Mouse (Mus musculus) right cerebral cortex, postnatal 10 days (tissue): ENCODE measurements at regions not wholly inside any gene's neighbourhood (a gene's known extent, or its start where the extent isn't known, plus 50 kb on each side); places are given as distances from the start of the nearest gene placed in this dataset.
"Not testable (repeated sequence)": the region's sequence is repeated elsewhere in the genome, so short reads cannot be mapped to it uniquely, and the experiment has no call there.

Experiments used
- DNase-seq, 2 experiments: peaks; one replicate each; pipeline ENCODE4 v3.0.0; 2021; ENCODE audit warnings: low spot score in 2 of 2

DNA sequence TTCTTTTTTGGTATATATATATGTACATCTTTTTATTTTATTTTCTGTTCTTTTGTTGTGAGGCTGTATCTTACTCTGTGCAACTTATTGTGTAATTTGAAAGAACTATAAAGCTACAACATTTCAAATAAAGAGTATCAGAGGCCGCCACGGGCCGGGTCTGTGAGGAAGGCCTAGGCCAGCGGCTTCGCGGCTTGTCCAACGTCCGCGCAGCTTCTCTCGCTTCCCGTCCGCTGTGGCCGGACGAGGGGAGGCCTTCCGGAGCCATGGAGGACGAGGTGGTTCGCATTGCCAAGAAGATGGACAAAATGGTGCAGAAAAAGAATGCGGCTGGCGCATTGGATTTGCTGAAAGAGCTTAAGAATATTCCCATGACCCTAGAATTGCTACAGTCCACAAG is 167.4 kb downstream of the Kif21a start:
- DNase-seq, result not testable (repeated sequence)

DNA sequence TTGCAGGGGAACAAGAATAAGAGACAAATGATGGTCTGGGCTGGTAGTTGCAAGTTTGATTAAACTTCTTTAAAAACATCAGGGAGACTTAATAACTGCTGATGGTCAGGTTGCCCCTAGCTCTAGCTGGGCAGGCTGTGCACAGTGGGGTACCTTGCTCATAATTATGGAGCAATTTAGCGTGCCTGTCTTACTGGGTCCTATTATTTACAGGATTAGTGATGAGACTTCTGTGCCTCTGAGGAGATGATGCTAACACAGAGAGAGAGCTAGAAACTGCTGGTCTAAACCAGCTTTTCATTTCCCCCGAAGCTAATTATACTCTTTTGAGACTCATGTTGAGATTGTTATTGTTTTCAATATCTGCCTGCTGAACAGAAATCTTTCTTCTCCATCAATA is 180.3 kb downstream of the Kif21a start:
- DNase-seq, result no peak

DNA sequence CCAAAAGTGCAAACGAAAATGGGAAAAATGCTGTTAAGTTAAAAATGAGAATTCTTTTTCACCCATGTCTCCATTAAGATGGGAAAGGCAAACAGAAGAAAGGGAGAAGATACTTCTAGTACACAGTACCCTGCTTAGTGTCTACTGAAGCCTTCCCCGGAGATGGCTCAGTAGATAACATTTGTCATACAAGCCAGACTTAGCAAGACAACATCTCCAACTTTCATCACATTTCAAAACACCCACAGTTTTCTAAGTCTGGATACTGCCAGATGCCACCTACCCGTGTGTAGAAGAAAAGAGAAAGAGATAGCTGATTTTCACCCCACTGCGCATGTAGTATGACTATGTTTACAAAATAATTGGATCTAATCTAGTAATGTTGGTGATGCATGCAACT is 174.5 kb upstream of the Cpne8 start:
- DNase-seq, result not testable (repeated sequence)

DNA sequence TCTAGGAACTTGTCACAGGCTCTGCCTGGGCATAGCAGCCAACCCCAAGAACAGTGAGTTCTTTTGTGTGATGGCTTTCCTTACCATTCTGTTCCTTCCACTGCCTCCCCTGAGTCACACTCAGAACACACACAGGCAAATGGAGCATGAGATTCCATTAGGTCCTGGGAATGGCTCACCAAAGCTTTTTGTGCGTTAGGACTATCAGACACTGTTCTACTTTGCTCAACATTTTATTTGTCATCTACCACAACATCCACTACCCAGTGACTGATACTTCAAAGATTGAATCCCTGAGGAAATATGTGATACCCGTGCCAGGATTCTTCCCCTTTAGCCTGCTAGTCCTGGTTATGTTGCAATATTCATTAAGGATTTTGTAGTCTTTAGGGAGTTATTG is 172.8 kb upstream of the Cpne8 start:
- DNase-seq, result no peak

DNA sequence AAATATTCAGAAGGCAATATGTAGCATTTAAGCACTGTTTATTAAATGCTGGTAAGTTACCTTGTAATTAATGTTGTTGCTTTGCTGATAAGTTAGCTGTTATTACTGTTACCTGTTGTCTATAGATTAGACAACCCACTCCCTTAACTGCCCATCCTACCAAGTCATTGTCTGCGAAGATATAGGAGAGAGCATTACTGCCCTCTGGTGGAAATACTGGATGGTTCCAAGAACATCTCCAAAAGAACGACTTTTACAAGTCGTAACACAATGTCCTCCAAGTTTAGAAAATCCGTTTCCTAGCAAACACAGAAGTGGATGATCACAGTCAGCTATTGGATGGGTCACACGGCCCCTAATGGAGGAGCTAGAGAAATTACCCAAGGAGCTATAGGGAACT is 162.2 kb upstream of the Cpne8 start:
- DNase-seq, result peak in 1 of 2 experiments; percentile 34

DNA sequence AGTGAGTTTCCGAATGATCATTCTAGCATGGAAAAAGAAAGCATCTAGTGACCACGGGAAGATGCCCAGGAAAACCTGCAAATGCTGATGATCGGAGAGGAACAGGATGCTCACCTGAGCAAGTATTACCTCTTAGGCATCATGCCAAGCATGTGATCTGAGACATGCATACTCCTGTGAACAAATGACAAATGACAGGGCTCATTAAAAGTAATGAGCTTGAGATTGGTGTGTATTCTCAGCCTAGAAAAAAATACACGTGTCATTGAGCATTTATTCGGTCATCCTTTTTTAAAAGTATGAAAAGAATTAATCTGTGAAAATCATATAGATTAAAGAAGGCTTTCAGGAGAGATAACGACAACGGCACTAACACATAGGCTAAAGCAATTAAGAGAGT is 156.4 kb upstream of the Cpne8 start:
- DNase-seq, result no peak

DNA sequence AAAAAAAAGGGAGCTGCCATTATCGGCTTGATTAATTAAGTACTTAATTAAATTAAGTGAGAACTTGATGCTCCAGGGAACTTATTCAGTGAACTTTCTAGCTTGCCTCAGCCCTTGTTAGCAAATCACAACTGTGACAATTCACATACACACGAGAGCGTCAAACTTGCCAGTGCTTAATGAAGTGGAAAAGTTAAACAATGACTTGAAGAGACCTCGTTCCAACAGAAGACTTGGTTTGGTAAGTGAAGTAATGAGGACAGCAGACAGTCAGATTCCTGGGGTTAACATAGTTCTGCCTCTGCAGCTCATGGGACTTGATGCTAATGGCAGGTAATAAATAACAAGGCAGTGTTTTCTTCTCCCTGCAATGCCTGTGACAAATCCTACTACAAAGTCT is 148.6 kb upstream of the Cpne8 start:
- no peak for DNase-seq

DNA sequence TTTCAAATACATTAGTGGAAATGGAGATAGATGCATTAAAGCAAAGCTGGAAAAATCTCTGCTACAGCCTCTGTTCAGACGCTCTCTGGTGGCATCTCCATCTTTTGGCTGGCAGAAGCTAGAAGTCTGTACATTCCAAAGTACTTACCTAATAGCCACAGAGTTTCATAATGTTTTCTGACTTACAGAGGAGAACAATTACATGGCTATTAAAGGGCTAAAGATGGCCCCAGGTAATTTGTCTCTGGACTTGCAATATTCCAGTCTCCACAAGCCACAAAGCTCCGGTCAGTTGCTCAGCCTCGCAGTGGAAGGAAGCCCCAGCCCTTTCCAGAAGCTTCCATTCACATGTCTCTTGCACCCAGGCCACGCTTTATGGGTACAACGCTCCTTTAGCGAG is 143.1 kb upstream of the Cpne8 start:
- DNase-seq, result no peak

DNA sequence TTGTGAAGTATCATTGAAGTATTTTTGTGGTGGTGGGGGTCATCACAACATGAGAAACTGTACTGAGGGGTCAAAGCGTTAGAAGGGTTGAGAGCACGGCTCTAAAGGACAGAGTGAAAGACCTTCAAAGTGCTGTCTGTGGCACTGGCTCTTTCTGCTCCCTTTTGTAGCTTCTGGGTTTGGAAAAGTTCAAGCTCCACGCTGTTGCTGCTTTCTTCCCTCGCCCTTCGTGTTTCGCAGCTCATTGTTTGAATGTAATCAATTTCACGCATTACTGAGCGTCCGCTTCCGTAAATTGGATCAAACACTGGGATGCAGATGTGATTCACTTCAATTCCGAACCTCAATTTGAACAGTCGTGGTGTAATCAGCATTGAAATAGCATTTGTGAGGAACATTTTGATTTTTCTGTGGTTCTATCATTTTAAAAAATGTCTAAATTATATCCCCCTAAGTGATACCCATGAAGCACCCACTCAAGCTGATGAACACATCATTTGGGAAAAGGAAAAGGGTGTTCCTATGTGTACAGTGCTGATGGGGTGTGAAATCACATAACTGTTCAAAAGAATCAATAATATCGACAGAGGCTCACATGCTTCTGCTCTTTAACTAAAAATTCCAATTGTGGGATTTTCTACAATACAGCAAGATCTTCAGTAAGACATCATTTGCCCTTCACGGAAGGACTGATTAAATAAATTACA is 140.9 kb upstream of the Cpne8 start:
- DNase-seq, result no peak

DNA sequence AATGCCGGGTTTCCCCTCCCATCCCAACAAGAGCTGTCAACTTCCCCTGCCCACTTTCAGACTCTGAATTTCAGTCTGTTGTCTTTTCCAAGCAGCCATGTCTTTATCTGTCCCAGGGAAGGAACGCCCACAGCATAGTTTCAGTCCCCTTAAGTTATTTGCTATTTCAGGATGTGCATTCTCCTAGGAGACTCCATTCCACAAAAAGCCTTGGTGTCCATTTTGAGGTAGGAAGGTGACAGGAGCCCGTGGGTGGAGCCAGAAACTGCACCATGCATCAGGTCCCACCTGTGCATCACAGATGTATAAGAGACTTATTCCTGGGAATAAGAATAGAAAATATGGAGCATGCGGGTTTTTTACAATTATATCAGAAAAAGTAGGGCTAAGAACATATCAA is 138.9 kb upstream of the Cpne8 start:
- DNase-seq, result peak; percentile 33 to 35

DNA sequence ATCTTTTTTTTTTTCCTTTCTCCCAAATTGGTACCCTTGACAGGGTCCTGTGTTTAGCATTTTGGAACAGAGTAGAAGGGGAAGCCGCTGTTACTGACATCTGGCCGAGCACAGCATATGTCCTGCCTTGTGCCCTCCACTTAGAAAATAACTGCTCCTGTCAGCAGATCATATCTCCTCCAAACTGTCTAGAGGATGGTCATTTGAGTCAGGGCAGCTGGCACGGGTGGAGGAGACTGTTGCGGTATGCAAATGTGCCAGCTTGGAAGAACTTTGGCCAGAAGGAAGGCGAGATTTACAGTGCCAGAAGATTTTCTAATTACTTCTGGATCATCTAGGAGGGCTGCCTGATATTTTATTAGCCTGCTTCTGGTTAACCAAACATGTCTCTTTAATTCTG is 134.7 kb upstream of the Cpne8 start:
- DNase-seq, result no peak

DNA sequence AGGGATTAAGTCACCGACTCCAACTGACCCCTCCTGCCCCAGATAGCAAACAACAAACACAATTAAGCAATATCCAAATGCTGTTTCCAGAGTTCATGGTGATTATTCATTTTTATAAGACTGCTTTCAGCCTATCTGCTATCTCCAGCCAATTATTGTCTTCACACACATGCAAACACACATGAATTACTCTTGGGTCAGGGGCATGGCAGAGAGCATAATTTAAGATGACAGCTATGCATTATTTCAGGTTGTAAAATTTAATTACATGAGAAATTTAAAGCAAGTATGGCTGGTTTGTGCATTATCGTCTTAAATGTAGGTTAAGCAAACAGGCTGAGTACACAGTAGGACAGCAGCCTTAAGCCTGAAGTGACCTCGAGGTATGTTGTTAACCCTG is 131.1 kb upstream of the Cpne8 start:
- DNase-seq, result no peak

DNA sequence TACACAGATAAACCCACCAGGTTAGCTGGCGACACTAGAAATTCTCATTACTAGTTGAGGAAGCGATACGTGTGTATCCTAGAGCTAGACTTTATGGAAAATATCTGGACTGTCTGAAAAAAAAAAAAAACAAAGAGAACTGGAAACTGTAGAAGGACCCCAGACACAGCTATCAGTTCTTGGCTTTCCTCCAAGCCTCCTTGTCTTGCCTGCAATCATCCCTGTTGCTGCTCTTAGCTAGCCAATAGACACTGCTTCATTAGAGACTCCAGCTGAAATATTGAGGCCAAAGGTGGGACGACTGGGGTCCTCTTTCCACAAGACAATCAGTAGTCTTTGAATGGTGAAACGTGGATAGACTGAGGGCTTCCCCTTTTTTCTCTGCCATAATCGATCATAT is 129.0 kb upstream of the Cpne8 start:
- DNase-seq, result no peak

DNA sequence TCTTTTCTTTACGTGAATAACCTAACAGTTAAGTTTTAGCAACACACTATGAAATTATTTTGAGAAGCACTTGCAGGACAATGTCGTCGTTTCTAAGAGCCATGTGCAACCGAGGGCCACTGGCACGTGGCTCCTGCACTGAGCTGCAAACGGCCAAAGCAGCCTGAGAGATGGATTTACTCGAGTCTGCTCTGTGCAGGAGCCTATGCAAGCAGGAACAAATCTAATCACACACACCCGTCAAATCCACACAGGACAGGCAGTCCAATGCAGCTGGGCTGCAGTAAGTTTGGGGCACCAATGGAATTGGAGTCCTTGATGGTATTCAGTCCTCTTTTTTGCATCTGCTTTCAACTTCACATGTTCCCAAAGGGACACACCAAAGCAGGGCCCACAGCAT is 118.8 kb upstream of the Cpne8 start:
- no peak for DNase-seq

DNA sequence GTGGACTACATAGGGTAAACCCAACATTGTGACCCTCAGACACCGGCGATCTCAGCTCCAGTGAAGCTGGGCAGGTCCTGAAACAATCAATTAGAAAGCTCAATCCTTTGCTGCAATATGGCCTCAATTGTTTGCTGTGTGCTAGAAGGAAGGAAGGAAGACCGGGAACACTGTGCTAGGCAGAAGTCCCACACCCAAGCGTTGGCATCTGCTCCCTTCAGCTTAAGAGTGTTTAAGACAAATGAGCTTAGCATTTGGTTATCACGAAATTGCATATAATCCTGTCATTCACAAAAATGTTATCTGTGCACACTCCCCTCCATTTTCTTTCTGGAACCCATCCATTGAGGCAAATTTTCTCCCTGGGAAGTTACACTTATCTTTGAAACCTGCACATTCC is 110.7 kb upstream of the Cpne8 start:
- no peak for DNase-seq

DNA sequence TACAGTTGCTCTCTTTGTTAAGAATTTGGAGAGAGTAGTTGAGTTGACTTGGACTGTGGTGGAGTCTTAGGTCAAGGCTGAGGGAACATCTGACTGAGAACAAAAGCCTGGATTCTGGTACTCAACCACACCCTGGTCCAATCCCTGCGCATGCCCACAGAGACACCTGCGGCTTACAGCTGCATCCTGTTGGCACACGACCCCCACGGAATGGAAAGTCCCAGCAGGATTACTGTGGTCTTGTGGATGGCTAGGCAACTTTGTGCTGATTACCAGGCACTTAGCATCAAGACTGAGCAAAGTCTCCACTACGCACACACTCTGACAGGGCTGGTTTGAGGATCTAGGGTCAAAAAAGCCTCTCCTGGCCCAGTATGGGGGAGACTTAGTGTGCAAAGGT is 105.5 kb upstream of the Cpne8 start:
- DNase-seq, result no peak

DNA sequence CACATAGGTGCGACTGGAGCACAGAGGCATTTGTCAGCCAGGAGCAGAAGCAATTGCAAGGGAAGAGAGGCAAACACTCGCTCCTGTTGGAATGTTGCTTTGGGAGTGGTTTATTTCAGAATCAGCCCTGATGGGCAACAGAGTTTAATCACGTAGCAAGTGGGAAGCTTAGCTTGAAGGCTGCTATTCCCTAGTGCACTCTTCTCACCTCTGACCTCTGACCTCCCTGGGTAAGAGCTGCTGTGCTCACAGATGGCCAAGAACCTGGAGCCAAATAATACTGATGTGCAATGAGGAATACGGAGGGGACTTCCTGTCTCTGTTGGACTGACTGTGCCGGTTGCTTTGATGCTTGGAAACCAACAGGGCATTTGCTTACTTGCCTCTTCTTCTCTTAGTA is 88.3 kb upstream of the Cpne8 start:
- DNase-seq, result no peak

DNA sequence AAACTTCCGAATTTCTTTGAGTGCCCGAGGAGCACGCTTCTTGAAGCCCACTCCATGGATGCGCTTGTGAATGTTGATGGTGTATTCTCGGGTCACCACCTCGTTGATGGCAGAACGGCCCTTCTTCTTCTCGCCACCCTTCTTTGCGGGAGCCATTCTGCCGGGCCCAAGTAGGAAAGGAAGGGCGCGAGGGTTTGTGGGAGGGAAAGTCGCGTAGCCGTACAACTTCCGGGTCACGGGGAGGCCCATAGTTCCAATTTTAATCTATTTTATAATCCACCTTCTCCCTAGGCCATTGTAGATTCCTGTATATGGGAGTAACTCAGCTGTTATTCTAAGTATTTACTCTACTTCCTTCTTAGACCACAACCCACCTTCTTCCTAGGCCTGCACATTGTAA is 85.3 kb upstream of the Cpne8 start:
- DNase-seq, result not testable (repeated sequence)

DNA sequence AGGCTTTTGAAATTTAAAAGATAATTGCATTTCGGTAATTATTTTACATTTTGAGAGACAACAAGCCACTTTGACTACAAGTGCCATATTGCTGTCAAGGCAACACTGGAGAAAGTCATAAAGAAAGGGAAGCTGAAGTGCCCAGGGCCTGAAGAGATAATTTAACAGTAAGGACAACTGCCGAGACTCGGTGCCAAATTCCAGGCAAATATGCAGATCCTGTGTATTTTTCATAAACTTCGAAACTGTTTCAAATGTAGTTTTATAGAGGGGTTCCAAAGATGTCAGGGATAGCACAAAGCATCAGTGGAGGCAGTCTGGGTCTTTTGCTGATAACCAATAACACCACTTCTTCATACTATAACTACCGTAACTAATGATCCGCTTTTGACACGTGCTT is 54.7 kb upstream of the Cpne8 start:
- peak; percentile 32 to 53 for DNase-seq
